Mouse (Mus musculus): ENCODE measurements at regions not wholly inside any gene's neighbourhood (a gene's known extent, or its start where the extent isn't known, plus 50 kb on each side); places are given as distances from the start of the nearest gene placed in this dataset.

- peak; percentile 69 to 81 for DNase-seq (ENCODE audit: low spot score in 2 of 2)
These were observed 62.9 kb downstream of the Amer3 start for GRCm38 (mm10) chr1:34642304-34642893.

- no peak for DNase-seq (ENCODE audit: low spot score in 2 of 2)
These were observed 74.6 kb downstream of the Amer3 start for GRCm38 (mm10) chr1:34653963-34654644.

GRCm38 (mm10) chr1:34657481-34657880, 78.0 kb downstream of the Amer3 start:
- no peak for DNase-seq (ENCODE audit: low spot score in 2 of 2)

GRCm38 (mm10) chr1:34663875-34664547, 84.6 kb downstream of the Amer3 start:
- peak; percentile 37 to 43 for DNase-seq (ENCODE audit: low spot score in 2 of 2)

GRCm38 (mm10) chr1:34664816-34665511, 85.5 kb downstream of the Amer3 start:
- DNase-seq (ENCODE audit: low spot score in 2 of 2): peak; percentile 37 to 64

GRCm38 (mm10) chr1:34665512-34665854, 86.0 kb downstream of the Amer3 start:
- no peak for DNase-seq (ENCODE audit: low spot score in 2 of 2)

GRCm38 (mm10) chr1:34666226-34666662, 86.8 kb downstream of the Amer3 start:
- peak; percentile 27 to 36 for DNase-seq (ENCODE audit: low spot score in 2 of 2)

- DNase-seq (ENCODE audit: low spot score in 2 of 2): no peak
These were observed 97.8 kb downstream of the Amer3 start for GRCm38 (mm10) chr1:34677105-34677741.

- DNase-seq (ENCODE audit: low spot score in 2 of 2): peak; percentile 39 to 52
These were observed 98.6 kb downstream of the Amer3 start for GRCm38 (mm10) chr1:34677832-34678733.

GRCm38 (mm10) chr1:34678734-34679068, 99.2 kb downstream of the Amer3 start:
- DNase-seq (ENCODE audit: low spot score in 2 of 2): no peak

- no peak for DNase-seq (ENCODE audit: low spot score in 2 of 2)
These were observed 107.1 kb downstream of the Amer3 start for GRCm38 (mm10) chr1:34686539-34686938.

GRCm38 (mm10) chr1:34696533-34696932, 117.1 kb downstream of the Amer3 start:
- no peak for DNase-seq (ENCODE audit: low spot score in 2 of 2)

- peak; percentile 52 to 75 for DNase-seq (ENCODE audit: low spot score in 2 of 2)
These were observed 121.0 kb downstream of the Amer3 start for GRCm38 (mm10) chr1:34700237-34701030.

- DNase-seq (ENCODE audit: low spot score in 2 of 2): no peak
These were observed 122.0 kb downstream of the Amer3 start for GRCm38 (mm10) chr1:34701436-34701835.

- no peak for DNase-seq (ENCODE audit: low spot score in 2 of 2)
These were observed 129.6 kb downstream of the Amer3 start for GRCm38 (mm10) chr1:34709089-34709488.

GRCm38 (mm10) chr1:34722674-34723073, 120.2 kb downstream of the Fam168b start:
- no peak for DNase-seq (ENCODE audit: low spot score in 2 of 2)

- no peak for DNase-seq (ENCODE audit: low spot score in 2 of 2)
These were observed 110.7 kb downstream of the Fam168b start for GRCm38 (mm10) chr1:34732156-34732555.

GRCm38 (mm10) chr1:34733026-34733913, 109.6 kb downstream of the Fam168b start:
- no peak for DNase-seq (ENCODE audit: low spot score in 2 of 2)

Data from cerebellum, postnatal 4 days (tissue).